Mouse (Mus musculus) stomach, postnatal 0 days (tissue): ENCODE data around the gene Copg2. TPM values are rescaled to one million over a fixed set of nuclear protein-coding genes. Genes with fewer than 3 reads are reported as not detected.

Experiments used
- ATAC-seq: fragments of 200-750 bp; cut with Nextera tagmentation; 2 replicates; pipeline ENCODE4 v1.8.0; 2017; ENCODE audit not compliant: low FRiP score, low TSS enrichment
- DNase-seq: peaks from one replicate; pipeline ENCODE4 v3.0.0-alpha.2; 2016; ENCODE audit warnings: low spot score
- H3K27ac ChIP-seq: fragments of 300-500 bp; sonication (generic); replicated peaks from 2 replicates; pipeline ENCODE4 v1.5.1; 2014; ENCODE audit warnings: mild to moderate bottlenecking, control low read depth
- H3K27me3 ChIP-seq: fragments of 300-500 bp; sonication (generic); 2 replicates; pipeline ENCODE4 v1.6.1; 2014; ENCODE audit warnings: low read length; ENCODE audit not compliant: control insufficient read depth, insufficient read depth
- H3K36me3 ChIP-seq: fragments of 300-500 bp; sonication (generic); 2 replicates; pipeline ENCODE4 v1.6.1; 2014; ENCODE audit warnings: low read length, mixed read lengths; ENCODE audit not compliant: control insufficient read depth, insufficient read depth
- H3K4me1 ChIP-seq: fragments of 300-500 bp; sonication (generic); replicated peaks from 2 replicates; pipeline ENCODE4 v1.6.1; 2014; ENCODE audit warnings: antibody characterized with exemption; ENCODE audit not compliant: control insufficient read depth, insufficient read depth
- H3K4me2 ChIP-seq: fragments of 300-500 bp; sonication (generic); replicated peaks from 2 replicates; pipeline ENCODE4 v1.6.1; 2014; ENCODE audit warnings: low read depth, mild to moderate bottlenecking, control low read depth, moderate library complexity
- H3K4me3 ChIP-seq: fragments of 300-500 bp; sonication (generic); 2 replicates; pipeline ENCODE4 v1.5.1; 2014; ENCODE audit warnings: low read depth, low read length, control low read depth
- H3K9ac ChIP-seq: fragments of 300-500 bp; sonication (generic); 2 replicates; pipeline ENCODE4 v1.6.1; 2014; ENCODE audit warnings: mild to moderate bottlenecking, low read length, control low read depth, mixed read lengths
- H3K9me3 ChIP-seq: fragments of 300-500 bp; sonication (generic); 2 replicates; pipeline ENCODE4 v1.6.1; 2016; ENCODE audit warnings: low read length; ENCODE audit not compliant: control insufficient read depth
- CTCF ChIP-seq: IDR thresholded peaks from 2 replicates; pipeline ENCODE4 v1.5.1; 2016; ENCODE audit warnings: antibody characterized with exemption, low read depth, mild to moderate bottlenecking, moderate library complexity
- EP300 ChIP-seq: optimal IDR thresholded peaks from 2 replicates; pipeline ENCODE3; 2016; ENCODE audit warnings: antibody characterized with exemption
- WGBS: fragments of 180-500 bp; shearing (Covaris S2); extraction: QIAGEN DNeasy Blood & Tissue Kit; methylation state at CpG from one replicate; pipeline ENCODE4 v1.1.7; 2014; 5-methylcytosine and 5-hydroxymethylcytosine counted together
- polyA plus RNA-seq: library from polyadenylated mRNA; unstranded; fragments of >200 nt; fragmentation: Nextera tagmentation; extraction: Ambion mirVana; gene quantifications from 2 replicates; pipeline ENCODE4 v1.2.1, GENCODE M21; 2015

The Copg2 gene
- polyA plus RNA-seq, 1 experiment from 2014 or later, result 15.4 TPM

GRCm38 (mm10) chr6:30749042-30749689 is 147.4 kb downstream of the Copg2 start:
- no peaks in the 10 kb centered on the region for H3K27me3 ChIP-seq
- H3K4me2 ChIP-seq, result no peak overlapping the region
- no peak for ATAC-seq
- no peak for DNase-seq
- H3K9ac ChIP-seq, result no peak overlapping the region
- 48% methylated on average over 2 of the region's 2 CpGs for WGBS
- no peaks in the 10 kb centered on the region for H3K9me3 ChIP-seq
- TF ChIP-seq CTCF, result no peak
- TF ChIP-seq EP300, result no peak
- H3K4me3 ChIP-seq, result no peak overlapping the region
- H3K4me1 ChIP-seq, result no peaks in the 10 kb centered on the region
- H3K36me3 ChIP-seq, result peaks cover 13% of the 10 kb centered on the region
- no peak overlapping the region for H3K27ac ChIP-seq

- Histone ChIP-seq H3K36me3 (peaks cover 15% of the 10 kb centered on the region), H3K27me3 (no peaks in the 10 kb centered on the region), H3K9me3 (no peaks in the 10 kb centered on the region), H3K9ac (no peak overlapping the region), H3K4me1 (no peaks in the 10 kb centered on the region), H3K4me2 (no peak overlapping the region), H3K4me3 (no peak overlapping the region), H3K27ac (no peak overlapping the region)
- no peak for TF ChIP-seq CTCF
- ATAC-seq (no peak), DNase-seq (no peak)
- WGBS, result 63% methylated on average over 6 of the region's 6 CpGs
These were observed 148.2 kb downstream of the Copg2 start for GRCm38 (mm10) chr6:30748358-30748910.

GRCm38 (mm10) chr6:30747631-30748357 is 148.8 kb downstream of the Copg2 start:
- Histone ChIP-seq H3K36me3 (peaks cover 18% of the 10 kb centered on the region), H3K4me2 (no peak overlapping the region), H3K27ac (no peak overlapping the region), H3K4me3 (no peak overlapping the region), H3K27me3 (no peaks in the 10 kb centered on the region), H3K9me3 (no peaks in the 10 kb centered on the region), H3K9ac (no peak overlapping the region), H3K4me1 (no peaks in the 10 kb centered on the region)
- WGBS, result 59% methylated on average over 7 of the region's 7 CpGs
- DNase-seq, result no peak
- no peak for TF ChIP-seq CTCF
- TF ChIP-seq EP300, result no peak
- ATAC-seq, result no peak

DNA sequence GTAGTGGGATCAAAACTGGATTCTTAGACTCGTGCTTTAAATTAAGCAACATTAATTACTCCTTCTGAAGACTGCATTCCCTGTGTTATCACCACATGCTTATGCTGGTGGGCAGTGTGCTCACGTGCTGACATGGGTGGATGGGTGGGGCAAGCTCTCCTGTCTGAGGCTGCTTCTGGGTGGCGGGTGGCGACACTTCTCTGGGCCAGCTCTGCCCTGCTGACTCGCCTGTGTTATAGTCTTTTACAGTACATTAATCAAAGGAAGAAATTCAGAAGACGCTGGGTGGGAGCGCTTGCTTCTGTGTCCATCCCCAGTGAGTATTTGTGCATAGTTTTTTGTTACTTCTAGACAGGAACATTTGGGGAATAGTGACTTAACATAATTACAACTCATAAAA is 151.0 kb downstream of the Copg2 start:
- Histone ChIP-seq H3K27ac (no peak overlapping the region), H3K27me3 (no peaks in the 10 kb centered on the region), H3K9me3 (no peaks in the 10 kb centered on the region), H3K4me2 (no peak overlapping the region), H3K4me3 (no peak overlapping the region), H3K9ac (no peak overlapping the region), H3K36me3 (peaks cover 23% of the 10 kb centered on the region), H3K4me1 (no peaks in the 10 kb centered on the region)
- ATAC-seq (no peak), DNase-seq (no peak)
- TF ChIP-seq CTCF, result no peak
- no peak for TF ChIP-seq EP300
- WGBS, result 42% methylated on average over 7 of the region's 7 CpGs

- Histone ChIP-seq H3K9me3 (no peaks in the 10 kb centered on the region), H3K4me2 (no peak overlapping the region), H3K27me3 (no peaks in the 10 kb centered on the region), H3K4me1 (no peaks in the 10 kb centered on the region), H3K4me3 (no peak overlapping the region), H3K27ac (no peak overlapping the region), H3K9ac (no peak overlapping the region), H3K36me3 (peaks cover 23% of the 10 kb centered on the region)
- TF ChIP-seq EP300, result no peak
- no peak for TF ChIP-seq CTCF
- no peak for ATAC-seq
- no peak for DNase-seq
- 74% methylated on average over 10 of the region's 10 CpGs for WGBS
These were observed 151.7 kb downstream of the Copg2 start for GRCm38 (mm10) chr6:30744846-30745245.

DNA sequence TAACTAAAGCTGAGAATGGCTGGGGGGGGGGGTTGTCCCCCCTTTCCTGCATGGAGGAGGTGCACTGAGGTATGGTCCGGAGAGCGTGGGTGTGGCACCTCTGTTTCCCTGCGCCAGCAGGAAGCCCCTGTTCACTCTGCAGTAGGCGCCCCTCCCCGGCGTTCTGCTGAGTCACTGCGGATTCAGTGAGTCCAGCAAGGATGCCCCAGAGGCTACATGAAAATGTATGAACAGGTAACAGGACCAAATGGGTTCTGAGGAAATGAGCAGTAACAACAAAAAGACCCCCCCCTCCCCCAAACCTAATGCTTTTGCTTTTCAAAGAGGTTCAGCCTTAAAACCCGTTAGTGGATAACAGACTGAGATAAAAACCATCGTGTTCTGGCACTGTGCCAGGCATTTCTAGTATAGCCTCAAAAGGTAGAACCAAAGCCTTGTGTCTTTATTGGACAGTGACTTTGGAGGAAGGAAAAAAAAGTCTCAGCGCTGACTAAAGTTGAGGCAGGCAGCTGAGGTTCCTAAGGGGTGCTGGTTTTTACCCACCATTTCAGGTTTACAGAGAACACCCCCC is 157.3 kb downstream of the Copg2 start:
- Histone ChIP-seq H3K9me3 (0 out of 2 replicates have a peak, but pooled peaks cover 11% of the 10 kb centered on the region), H3K4me2 (peak overlapping the region; percentile 53), H3K9ac (no peak overlapping the region), H3K4me1 (no peaks in the 10 kb centered on the region), H3K36me3 (peaks cover 11% of the 10 kb centered on the region; the same call in 1 of the 2 replicates), H3K27me3 (no peaks in the 10 kb centered on the region), H3K4me3 (peak overlapping the region; percentile 52), H3K27ac (no peak overlapping the region)
- WGBS, result 52% methylated on average over 10 of the region's 10 CpGs
- DNase-seq, result peak; percentile 37
- TF ChIP-seq EP300 (no peak), CTCF (no peak)
- no peak for ATAC-seq
